Mouse (Mus musculus): ENCODE measurements around the gene Iffo1.

DNA sequence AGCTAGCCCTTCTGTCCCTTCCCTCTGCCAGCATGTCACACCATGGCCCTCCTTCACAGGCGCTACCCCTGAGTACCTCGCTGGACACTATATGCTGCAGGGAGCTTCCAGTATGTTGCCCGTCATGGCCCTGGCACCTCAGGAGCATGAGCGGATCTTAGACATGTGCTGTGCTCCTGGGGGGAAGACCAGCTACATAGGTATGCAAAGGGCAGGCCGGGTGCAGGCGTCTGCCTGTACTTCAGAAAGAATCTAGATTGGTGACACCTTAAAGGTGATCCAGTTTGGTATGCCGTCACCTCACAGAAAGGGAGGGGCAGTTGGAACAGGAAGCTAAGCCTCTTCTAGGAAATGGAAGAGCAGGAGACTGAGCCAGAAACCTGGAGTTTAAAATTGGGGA lies 5.3 kb upstream of the Iffo1 start:
- TF ChIP-seq POLR2A (IDR thresholded peaks at IDR 0.05; ENCODE audit: low read depth, low read length) (no peak), CTCF (conservative IDR thresholded peaks at IDR 0.05; ENCODE audit: insufficient read depth, insufficient read length, low read depth, low read length) (no peak)

All from kidney, adult 2 months (tissue).